Mouse (Mus musculus) CH12.LX (cell line): ENCODE data around the gene Gdap1l1. TPM values are rescaled to one million over a fixed set of nuclear protein-coding genes. Genes with fewer than 3 reads are reported as not detected.
"Not testable (repeated sequence)": the region's sequence is repeated elsewhere in the genome, so short reads cannot be mapped to it uniquely, and the experiment has no call there.

ENCODE experiments used
- DNase-seq: peaks from one replicate; pipeline ENCODE4 v3.0.0-alpha.2; 2013; ENCODE audit errors: extremely low read depth
- H3K27ac ChIP-seq: 2 replicates; pipeline ENCODE4 v1.5.1; 2012; ENCODE audit warnings: low read depth, mild to moderate bottlenecking, control low read depth, moderate library complexity; ENCODE audit not compliant: insufficient read depth
- H3K27me3 ChIP-seq: replicated peaks from 2 replicates; pipeline ENCODE3; 2012; ENCODE audit warnings: inconsistent platforms
- H3K36me3 ChIP-seq, 2 experiments: replicated peaks in 1 of 2; 2 replicates each; pipeline versions ENCODE3 to v1.6.1; 2012; ENCODE audit warnings: inconsistent platforms in 1 of 2, low read length in 1 of 2, mild to moderate bottlenecking in 1 of 2, mixed read lengths in 1 of 2, moderate library complexity in 1 of 2; ENCODE audit not compliant: control insufficient read depth in 1 of 2, insufficient read depth in 1 of 2
- H3K4me1 ChIP-seq, 2 experiments: 2 replicates each; pipeline ENCODE4 v1.6.1; 2012; ENCODE audit warnings: inconsistent platforms in 1 of 2, moderate library complexity in 1 of 2; ENCODE audit not compliant: insufficient read depth in 2 of 2, control insufficient read depth in 1 of 2
- H3K4me2 ChIP-seq: 2 replicates; pipeline ENCODE4 v1.6.1; 2012; ENCODE audit warnings: low read depth, mild to moderate bottlenecking, control low read depth; ENCODE audit not compliant: poor library complexity, insufficient read depth, severe bottlenecking
- H3K4me3 ChIP-seq, 3 experiments: fragments of 150-350 bp in 1 of 3; sonication (generic) in 1 of 3; replicated peaks in 1 of 3; 2 replicates each; pipeline versions ENCODE3 to v1.5.1; 2011 to 2012; ENCODE audit warnings: low read depth in 2 of 3, low read length in 2 of 3, mild to moderate bottlenecking in 2 of 3, moderate library complexity in 2 of 3, control low read depth in 1 of 3, improper control_type of control experiment in 1 of 3, inconsistent platforms in 1 of 3, mixed read lengths in 1 of 3; ENCODE audit not compliant: poor library complexity in 1 of 3
- H3K79me2 ChIP-seq: replicated peaks from 2 replicates; pipeline ENCODE4 v1.6.1; 2012; ENCODE audit warnings: mild to moderate bottlenecking, moderate library complexity; ENCODE audit not compliant: control insufficient read depth, poor library complexity, insufficient read depth, severe bottlenecking; ENCODE audit errors: extremely low read depth
- H3K9ac ChIP-seq: 2 replicates; pipeline ENCODE4 v1.6.1; 2012; ENCODE audit warnings: low read depth, mild to moderate bottlenecking, control low read depth, moderate library complexity; ENCODE audit not compliant: insufficient read depth
- H3K9me3 ChIP-seq: replicated peaks from 2 replicates; pipeline ENCODE3; 2012; ENCODE audit warnings: low read length, inconsistent platforms, mixed read lengths
- CHD1 ChIP-seq: IDR thresholded peaks from 2 replicates; pipeline ENCODE4 v1.6.1; 2012; ENCODE audit warnings: low read depth, low read length, improper control_type of control experiment, inconsistent platforms
- CTCF ChIP-seq, 2 experiments: IDR thresholded peaks in 1 of 2; conservative IDR thresholded peaks in 1 of 2; 2 replicates each; pipeline ENCODE4 v1.5.1; 2011 to 2012; ENCODE audit warnings: low read depth in 2 of 2, low read length in 2 of 2, improper control_type of control experiment in 1 of 2, inconsistent platforms in 1 of 2, mild to moderate bottlenecking in 1 of 2, moderate library complexity in 1 of 2
- E2F4 ChIP-seq: IDR thresholded peaks from 2 replicates; pipeline ENCODE4 v1.6.1; 2011; ENCODE audit warnings: low read depth, low read length, improper control_type of control experiment; ENCODE audit not compliant: insufficient replicate concordance
- ELF1 ChIP-seq: IDR thresholded peaks from 2 replicates; pipeline ENCODE4 v1.6.1; 2014; ENCODE audit warnings: low read depth, mild to moderate bottlenecking, inconsistent platforms, low read length, improper control_type of control experiment
- EP300 ChIP-seq: IDR thresholded peaks from 2 replicates; pipeline ENCODE4 v1.6.1; 2011; ENCODE audit warnings: low read length, improper control_type of control experiment
- ETS1 ChIP-seq: conservative IDR thresholded peaks from 2 replicates; pipeline ENCODE4 v1.6.1; 2012; ENCODE audit warnings: low read depth, mild to moderate bottlenecking, inconsistent platforms, low read length, improper control_type of control experiment, moderate library complexity
- GABPA ChIP-seq: IDR thresholded peaks from 2 replicates; pipeline ENCODE4 v1.6.1; 2012; ENCODE audit warnings: low read depth, low read length, improper control_type of control experiment, inconsistent platforms; ENCODE audit not compliant: insufficient replicate concordance
- HCFC1 ChIP-seq: IDR thresholded peaks from 2 replicates; pipeline ENCODE4 v1.6.1; 2012; ENCODE audit warnings: low read depth, mild to moderate bottlenecking, inconsistent platforms, low read length, improper control_type of control experiment
- IRF4 ChIP-seq: IDR thresholded peaks from 2 replicates; pipeline ENCODE4 v1.6.1; 2014; ENCODE audit warnings: low read depth, mild to moderate bottlenecking, inconsistent platforms, low read length, improper control_type of control experiment
- JUND ChIP-seq: conservative IDR thresholded peaks from 2 replicates; pipeline ENCODE4 v1.6.1; 2011; ENCODE audit warnings: low read depth, low read length, improper control_type of control experiment
- KAT2A ChIP-seq: IDR thresholded peaks from 2 replicates; pipeline ENCODE4 v1.6.1; 2012; ENCODE audit warnings: low read length, improper control_type of control experiment, inconsistent platforms; ENCODE audit not compliant: insufficient replicate concordance
- MAX ChIP-seq: IDR thresholded peaks from 2 replicates; pipeline ENCODE4 v1.6.1; 2011; ENCODE audit warnings: low read length, improper control_type of control experiment
- MAZ ChIP-seq: IDR thresholded peaks from 2 replicates; pipeline ENCODE4 v1.6.1; 2012; ENCODE audit warnings: low read depth, mild to moderate bottlenecking, inconsistent platforms, low read length, improper control_type of control experiment, moderate library complexity
- MXI1 ChIP-seq: IDR thresholded peaks from 2 replicates; pipeline ENCODE4 v1.6.1; 2011; ENCODE audit warnings: mild to moderate bottlenecking, low read depth, low read length, improper control_type of control experiment
- MYC ChIP-seq: IDR thresholded peaks from 2 replicates; pipeline ENCODE4 v1.6.1; 2011; ENCODE audit warnings: low read depth, mild to moderate bottlenecking, improper control_type of control experiment, low read length
- NRF1 ChIP-seq: IDR thresholded peaks from 2 replicates; pipeline ENCODE4 v1.6.1; 2014; ENCODE audit warnings: low read depth, mild to moderate bottlenecking, inconsistent platforms, low read length, improper control_type of control experiment, moderate library complexity
- PAX5 ChIP-seq: IDR thresholded peaks from 2 replicates; pipeline ENCODE4 v1.6.1; 2012; ENCODE audit warnings: low read length, inconsistent platforms, mixed read lengths
- POLR2AphosphoS2 ChIP-seq: IDR thresholded peaks from 2 replicates; pipeline ENCODE4 v1.6.1; 2011; ENCODE audit warnings: low read depth, low read length, improper control_type of control experiment
- RCOR1 ChIP-seq: conservative IDR thresholded peaks from 2 replicates; pipeline ENCODE4 v1.6.1; 2012; ENCODE audit warnings: low read depth, mild to moderate bottlenecking, inconsistent platforms, low read length, improper control_type of control experiment
- SIN3A ChIP-seq: IDR thresholded peaks from 2 replicates; pipeline ENCODE4 v1.6.1; 2012; ENCODE audit warnings: low read length, improper control_type of control experiment, inconsistent platforms
- SMC3 ChIP-seq: IDR thresholded peaks from 2 replicates; pipeline ENCODE4 v1.6.1; 2011; ENCODE audit warnings: low read depth, low read length, improper control_type of control experiment
- TBP ChIP-seq: conservative IDR thresholded peaks from 2 replicates; pipeline ENCODE4 v1.6.1; 2011; ENCODE audit warnings: low read depth, low read length, improper control_type of control experiment
- TCF12 ChIP-seq: IDR thresholded peaks from 2 replicates; pipeline ENCODE4 v1.6.1; 2014; ENCODE audit warnings: low read depth, mild to moderate bottlenecking, inconsistent platforms, low read length, improper control_type of control experiment
- UBTF ChIP-seq: IDR thresholded peaks from 2 replicates; pipeline ENCODE4 v1.6.1; 2012; ENCODE audit warnings: low read depth, mild to moderate bottlenecking, inconsistent platforms, low read length, improper control_type of control experiment, moderate library complexity
- USF1 ChIP-seq: IDR thresholded peaks from 2 replicates; pipeline ENCODE4 v1.6.1; 2014; ENCODE audit warnings: low read depth, mild to moderate bottlenecking, inconsistent platforms, low read length, improper control_type of control experiment
- ZC3H11A ChIP-seq: IDR thresholded peaks from 2 replicates; pipeline ENCODE4 v1.6.1; 2012; ENCODE audit warnings: low read depth, mild to moderate bottlenecking, inconsistent platforms, low read length, improper control_type of control experiment
- ZKSCAN1 ChIP-seq: IDR thresholded peaks from 2 replicates; pipeline ENCODE4 v1.6.1; 2012; ENCODE audit warnings: low read depth, inconsistent platforms, low read length, improper control_type of control experiment, borderline replicate concordance
- ZMIZ1 ChIP-seq: IDR thresholded peaks from 2 replicates; pipeline ENCODE4 v1.6.1; 2012; ENCODE audit warnings: low read depth, mild to moderate bottlenecking, inconsistent platforms, low read length, improper control_type of control experiment
- dilution Hi-C: fragments of 300-500 bp; cut with MboI; formaldehyde crosslinking; loops from 2 replicates; pipeline ENCODE4 v1.14.3; 2020; ENCODE audit warnings: low sequenced_read_pairs; ENCODE audit not compliant: extremely low pct_unique_long_range_greater_than_20kb, extremely low pct_ligation_motif_present
- in situ Hi-C: fragments of 300-500 bp; cut with MboI; formaldehyde crosslinking; loops from 3 replicates; pipeline ENCODE4 v1.14.3; 2019; ENCODE audit warnings: low sequenced_read_pairs, low pct_ligation_motif_present, low pct_unique_long_range_greater_than_20kb, mixed read lengths
- polyA plus RNA-seq: library from polyadenylated mRNA; unstranded; fragments of >175 nt; gene quantifications from 2 replicates; pipeline ENCODE4 v1.2.1, GENCODE M21; 2012; ENCODE audit warnings: low read depth; ENCODE audit not compliant: insufficient read length
- total RNA-seq, 2 experiments: library from RNA; depleted of rRNA; stranded (reverse); fragments of 300-350 nt in 1 of 2; fragments of >200 nt in 1 of 2; gene quantifications; 2 replicates each; pipeline ENCODE4 v1.2.3; 2012 to 2014

Gdap1l1 gene
- total and polyA plus RNA-seq, 3 experiments: not detected

DNA sequence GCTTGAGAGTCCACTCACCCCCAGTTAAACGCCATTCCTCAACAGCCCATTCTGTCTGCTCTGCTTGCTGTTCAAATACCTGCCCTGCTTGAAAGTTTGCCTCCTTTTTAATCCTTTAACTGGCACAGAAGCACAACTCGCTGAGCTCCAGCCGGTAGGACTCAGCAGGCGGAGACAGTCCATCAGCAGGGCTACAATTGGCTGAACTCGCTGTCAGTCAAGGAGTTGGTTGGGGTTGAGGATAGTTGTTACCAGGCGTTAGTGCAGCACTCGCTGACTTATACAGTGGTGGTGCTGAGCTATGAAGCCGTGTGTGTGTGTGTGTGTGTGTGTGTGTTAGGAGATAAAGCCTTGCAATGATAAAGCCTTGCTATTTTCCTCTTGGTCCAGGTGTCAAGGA, 22.3 kb downstream of the Gdap1l1 start:
- DNase-seq: no peak
- in situ Hi-C loops (no loop called here), dilution Hi-C loops (no loop called here)
- H3K27ac ChIP-seq: no peak overlapping the region
- peaks cover 37% of the 10 kb centered on the region for H3K27me3 ChIP-seq
- H3K9ac ChIP-seq: no peak overlapping the region
- no peaks in the 10 kb centered on the region for H3K79me2 ChIP-seq
- no peaks in the 10 kb centered on the region for H3K9me3 ChIP-seq
- H3K4me3 ChIP-seq: no peak overlapping the region
- TF ChIP-seq NRF1 (no peak), ELF1 (no peak), ZC3H11A (no peak), TBP (no peak), ZMIZ1 (no peak), KAT2A (no peak), MAZ (no peak), GABPA (no peak), USF1 (no peak), MAX (no peak), CHD1 (no peak), UBTF (no peak), SIN3A (no peak), TCF12 (no peak), HCFC1 (no peak)
- H3K36me3 ChIP-seq: peaks cover 0 to 4% of the 10 kb centered on the region in 2 experiments
- H3K4me2 ChIP-seq: no peak overlapping the region
- H3K4me1 ChIP-seq: no peaks in the 10 kb centered on the region

DNA sequence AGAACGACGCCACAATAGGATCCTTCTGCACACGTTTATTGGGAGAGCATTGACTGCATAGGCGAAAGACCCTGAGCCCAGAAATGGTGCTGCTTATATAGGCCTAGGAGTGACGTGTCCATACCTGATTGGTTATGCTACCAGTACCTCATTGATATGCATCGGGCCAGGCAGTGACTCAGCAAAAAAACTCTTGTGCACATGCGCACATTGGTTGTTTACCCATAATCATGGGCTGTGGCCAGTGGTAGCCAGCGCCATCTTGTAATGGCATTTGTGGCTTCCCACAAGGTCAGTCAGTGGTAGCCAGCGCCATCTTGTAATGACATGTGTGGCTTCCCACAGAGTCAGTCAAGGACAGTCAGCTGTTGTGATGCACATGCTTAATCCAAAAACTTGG, 23.0 kb downstream of the Gdap1l1 start:
- H3K9ac ChIP-seq, dilution Hi-C loops, H3K4me3 ChIP-seq, H3K4me2 ChIP-seq, H3K27ac ChIP-seq, H3K36me3 ChIP-seq, H3K9me3 ChIP-seq, in situ Hi-C loops, DNase-seq, H3K4me1 ChIP-seq, H3K79me2 ChIP-seq: not testable (repeated sequence)
- peaks cover 33% of the 10 kb centered on the region for H3K27me3 ChIP-seq

DNA sequence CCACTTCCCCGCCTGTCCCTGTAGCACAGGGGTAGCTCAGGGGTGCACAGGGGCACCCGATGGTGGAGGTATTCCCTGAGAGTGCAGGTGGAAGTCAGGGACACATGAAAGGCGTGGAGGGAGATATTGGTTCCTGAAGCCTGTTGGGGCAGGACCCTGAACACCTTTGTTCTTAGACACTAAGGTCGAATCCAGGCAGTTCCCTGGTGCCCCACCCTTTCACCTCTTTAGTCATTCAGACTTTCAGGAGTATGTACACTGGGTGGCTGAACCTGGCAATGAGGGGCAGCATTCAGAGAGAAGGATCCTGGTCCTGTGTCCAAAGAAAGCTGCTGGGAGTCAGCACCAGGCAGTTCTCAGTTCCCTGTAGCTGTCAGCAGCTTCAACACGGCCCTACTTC, 24.1 kb downstream of the Gdap1l1 start:
- Histone ChIP-seq H3K9ac (no peak overlapping the region), H3K4me1 (no peaks in the 10 kb centered on the region), H3K36me3 (peaks cover 0 to 16% of the 10 kb centered on the region in 2 experiments), H3K27me3 (peaks cover 23% of the 10 kb centered on the region), H3K9me3 (no peaks in the 10 kb centered on the region), H3K4me2 (no peak overlapping the region), H3K27ac (no peak overlapping the region), H3K79me2 (no peaks in the 10 kb centered on the region), H3K4me3 (no peak overlapping the region)
- in situ Hi-C loops: no loop called here
- dilution Hi-C loops: no loop called here
- DNase-seq: no peak
- TF ChIP-seq POLR2AphosphoS2: no peak
- TF ChIP-seq KAT2A: no peak
- TF ChIP-seq RCOR1: no peak
- no peak for TF ChIP-seq ELF1
- TF ChIP-seq MXI1: no peak
- TF ChIP-seq ETS1: no peak
- no peak for TF ChIP-seq ZKSCAN1
- TF ChIP-seq CTCF (conservative IDR thresholded peaks at IDR 0.05 in 1 of 2, IDR thresholded peaks at IDR 0.05 in 1 of 2; ENCODE audit: low read depth in 2 of 2, low read length in 2 of 2): no peak
- TF ChIP-seq GABPA: no peak
- no peak for TF ChIP-seq PAX5
- TF ChIP-seq MYC: no peak
- no peak for TF ChIP-seq E2F4
- TF ChIP-seq EP300: no peak
- TF ChIP-seq JUND: no peak
- TF ChIP-seq SMC3: no peak
- no peak for TF ChIP-seq HCFC1
- no peak for TF ChIP-seq SIN3A
- TF ChIP-seq IRF4: no peak
